Mouse (Mus musculus) heart, adult 2 months (tissue): ENCODE data around the gene Fat4.

Experiments used
- CTCF ChIP-seq: fragments of 200-600 bp; IDR thresholded peaks from 2 replicates; pipeline ENCODE4 v1.8.1; 2022; ENCODE audit warnings: antibody characterized with exemption, mild to moderate bottlenecking, moderate library complexity
- EP300 ChIP-seq: fragments of 200-500 bp; IDR thresholded peaks from 2 replicates; pipeline ENCODE4 v1.6.1; 2011; ENCODE audit warnings: low read depth, low read length, control low read depth; ENCODE audit not compliant: insufficient read depth
- POLR2A ChIP-seq: fragments of 200-500 bp; IDR thresholded peaks from 2 replicates; pipeline ENCODE4 v1.6.1; 2011; ENCODE audit warnings: mild to moderate bottlenecking, low read depth, low read length, control low read depth; ENCODE audit not compliant: insufficient read depth

GRCm38 (mm10) chr3:38928751-38929150 is 42.0 kb downstream of the Fat4 start:
- TF ChIP-seq CTCF (no peak), EP300 (no peak), POLR2A (no peak)
